Mouse (Mus musculus) frontal cortex, postnatal 14 days (tissue): ENCODE results near the gene Vmn1r155.
"Not testable (repeated sequence)": the region's sequence is repeated elsewhere in the genome, so short reads cannot be mapped to it uniquely, and the experiment has no call there.

Experiments
- DNase-seq, 2 experiments: peaks; one replicate each; pipeline ENCODE4 v3.0.0; 2022; ENCODE audit warnings: low spot score in 2 of 2

Gene Vmn1r155

GRCm38 (mm10) chr7:22657718-22658117 lies at the start of gene Vmn1r155:
Gene Vmn1r155 (plus strand): TSS chr7:22658018.
- not testable (repeated sequence) for DNase-seq

GRCm38 (mm10) chr7:22692217-22692616 lies 34.4 kb downstream of the Vmn1r155 start, which contains the start of gene Gm8693:
Gene Gm8693 (minus strand): TSS chr7:22692317.
- DNase-seq = not testable (repeated sequence)
